ENCODE assay signal across 12 mouse cellular contexts in the genomic region with DNA sequence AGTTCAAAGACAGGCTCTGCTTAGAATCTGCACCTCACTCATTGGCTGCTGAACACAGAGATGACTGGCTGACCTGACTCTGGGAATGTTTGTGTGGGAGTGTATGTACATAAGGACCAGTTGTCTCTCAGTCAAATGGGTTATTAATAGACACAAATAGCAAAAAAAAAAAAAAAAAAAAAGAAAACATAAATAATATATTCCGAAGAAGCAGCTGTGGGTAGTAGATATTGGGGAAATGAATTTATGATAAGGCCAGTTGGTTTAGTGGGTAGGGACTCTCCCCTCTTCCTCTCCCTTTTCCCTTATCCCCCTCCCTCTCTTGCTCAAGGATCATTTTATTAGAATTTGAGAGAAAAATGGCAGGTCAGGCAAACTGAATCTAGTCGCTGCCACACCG. TPM values are rescaled to one million over a fixed set of nuclear protein-coding genes. Genes with fewer than 3 reads are reported as not detected.
"Had no signal": no experiment of that assay in that cellular context is flagged by ENCODE, and none has a peak within 500 bp of the region (broad histone marks: within the 10 kb centered on the region; RNA-seq: fewer than 3 reads in every experiment).

No protein-coding gene starts in this region.

- H3K27me3 ChIP-seq: limb, embryonic 13.5 days; midbrain, embryonic 12.5 days; midbrain, embryonic 15.5 days; neural tube, embryonic 13.5 days had no signal

- H3K9ac ChIP-seq: limb, embryonic 13.5 days; midbrain, embryonic 12.5 days; midbrain, embryonic 15.5 days; neural tube, embryonic 13.5 days had no signal

- H3K27ac ChIP-seq: limb, embryonic 10.5 days; limb, embryonic 13.5 days; macrophage; midbrain, embryonic 12.5 days; midbrain, embryonic 15.5 days; neural tube, embryonic 13.5 days; stomach, postnatal 0 days had no signal

- DNase-seq: kidney, postnatal 4 days; lung, adult 2 months; retina, postnatal 1 day; thymus, adult 2 months; thymus, postnatal 14 days had no signal

- ATAC-seq: midbrain, embryonic 15.5 days had no signal

- H3K9me3 ChIP-seq: limb, embryonic 10.5 days; limb, embryonic 13.5 days; midbrain, embryonic 12.5 days; midbrain, embryonic 15.5 days; neural tube, embryonic 13.5 days had no signal

- H3K4me2 ChIP-seq: limb, embryonic 13.5 days; midbrain, embryonic 12.5 days; midbrain, embryonic 15.5 days; neural tube, embryonic 13.5 days had no signal

- H3K4me3 ChIP-seq: limb, embryonic 10.5 days; limb, embryonic 13.5 days; midbrain, embryonic 12.5 days; midbrain, embryonic 15.5 days; neural tube, embryonic 13.5 days had no signal

RNA-seq across cellular contexts. Expression of a gene that starts 37.1 kb away (rescaled TPM):
- polyA plus RNA-seq: macrophage had no signal
